Mouse (Mus musculus) c-Kit-negative CD71-positive TER-119-positive erythroid progenitor cells, embryonic 14.5 days (primary cell): Measurements from ENCODE around the gene Gpc2.
A peak's percentile ranks its signal among the peaks of the same experiment; 100 is the strongest.

Source experiments
- DNase-seq: peaks from one replicate; pipeline ENCODE4 v3.0.0-alpha.2; 2013; ENCODE audit warnings: low read depth, low spot score

Gpc2 gene

DNA sequence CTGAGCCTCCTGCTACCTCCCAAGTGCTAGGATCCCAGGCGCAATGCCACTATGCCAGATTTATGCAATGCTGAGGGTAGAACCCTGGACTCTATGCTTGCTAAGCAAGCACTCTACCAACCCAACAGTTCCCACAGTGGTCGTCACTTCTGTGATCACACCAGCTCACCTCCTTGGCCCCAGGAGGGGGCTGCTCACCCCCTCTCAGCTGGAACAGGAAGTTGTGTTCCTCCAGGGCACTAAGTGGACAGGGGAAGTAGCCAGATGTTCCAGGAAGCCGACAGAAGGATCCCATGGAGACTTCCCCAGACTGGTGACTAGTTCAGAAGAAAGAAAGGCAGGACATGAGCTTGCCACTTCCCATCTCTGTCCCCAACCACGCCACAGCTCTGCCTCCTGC, 17.8 kb downstream of the Gpc2 start:
- DNase-seq, result no peak

DNA sequence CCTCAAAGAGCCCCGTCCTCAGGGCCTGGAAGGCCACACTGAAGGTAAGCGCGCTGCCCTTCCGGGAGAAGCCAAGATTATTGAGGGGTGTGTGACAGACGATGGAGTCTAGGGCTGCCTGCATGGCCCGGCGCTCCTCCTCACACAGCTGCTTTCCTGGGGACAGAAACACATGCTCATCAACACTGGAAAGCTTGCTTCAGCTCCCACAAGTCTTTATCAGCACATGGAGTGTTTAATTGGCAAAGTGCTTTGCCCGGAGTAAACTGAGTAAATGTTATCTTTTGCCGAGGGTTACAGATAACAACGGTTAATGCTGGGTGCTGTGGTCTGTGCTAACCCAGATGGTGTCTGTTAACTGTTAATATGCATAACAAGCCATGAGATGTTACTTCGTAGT, 19.0 kb downstream of the Gpc2 start:
- no peak for DNase-seq

DNA sequence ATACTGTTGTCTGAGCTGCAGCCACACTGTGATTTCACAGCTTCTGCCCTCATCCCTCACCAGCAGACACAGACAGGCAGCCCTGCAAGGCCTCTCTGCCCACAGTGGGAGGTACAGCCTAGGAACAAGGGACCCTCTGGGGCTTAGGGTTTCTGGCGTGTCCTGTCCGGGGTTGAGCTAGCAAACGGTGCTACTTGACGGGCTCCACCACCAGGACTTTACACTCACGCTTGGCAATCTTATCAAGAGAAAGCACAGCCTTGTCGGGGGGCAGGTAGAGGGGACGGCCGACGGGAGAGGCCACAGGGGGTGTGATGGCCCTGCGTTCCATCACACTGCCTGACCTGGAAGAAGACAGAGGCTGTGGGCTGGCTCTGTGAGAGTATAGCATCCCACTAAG, 19.8 kb downstream of the Gpc2 start:
- no peak for DNase-seq

DNA sequence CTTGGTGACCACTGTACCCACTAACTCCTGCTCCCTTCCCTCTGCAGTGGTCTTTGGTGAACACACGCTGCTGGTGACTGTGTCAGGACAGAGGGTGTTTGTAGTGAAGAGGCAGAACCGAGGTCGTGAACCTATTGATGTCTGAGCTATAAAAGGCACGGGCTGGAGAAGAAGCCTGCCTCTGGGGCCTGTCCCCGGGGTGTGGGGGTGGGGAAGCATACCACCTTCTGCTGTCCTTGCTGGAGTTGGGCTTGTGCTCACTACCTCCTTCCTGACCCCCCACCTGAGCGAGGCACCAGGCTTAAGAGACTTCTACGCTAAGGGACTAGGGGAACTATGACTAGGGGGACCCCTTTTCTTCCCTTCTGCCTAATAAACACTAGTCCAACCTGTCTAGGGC, 20.8 kb downstream of the Gpc2 start:
- no peak for DNase-seq

DNA sequence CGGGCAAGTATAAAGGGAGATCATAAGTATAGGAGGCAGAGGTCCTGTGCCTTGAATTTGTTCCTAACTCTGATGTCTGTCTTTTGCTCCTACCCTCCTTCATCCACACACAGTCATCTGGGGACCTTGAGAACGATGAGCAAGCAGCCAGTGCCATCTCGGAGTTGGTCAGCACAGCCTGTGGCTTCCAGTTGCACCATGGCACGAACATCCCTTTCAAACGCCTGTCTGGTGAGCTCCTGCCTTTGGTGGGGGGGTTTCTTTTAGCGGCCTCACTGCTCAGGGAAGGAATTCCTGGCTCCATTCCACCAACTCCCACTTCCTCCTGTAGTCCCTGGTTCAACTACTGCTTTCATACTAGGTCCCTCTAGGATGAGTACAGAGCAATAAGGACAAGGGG, 21.3 kb downstream of the Gpc2 start:
- no peak for DNase-seq

DNA sequence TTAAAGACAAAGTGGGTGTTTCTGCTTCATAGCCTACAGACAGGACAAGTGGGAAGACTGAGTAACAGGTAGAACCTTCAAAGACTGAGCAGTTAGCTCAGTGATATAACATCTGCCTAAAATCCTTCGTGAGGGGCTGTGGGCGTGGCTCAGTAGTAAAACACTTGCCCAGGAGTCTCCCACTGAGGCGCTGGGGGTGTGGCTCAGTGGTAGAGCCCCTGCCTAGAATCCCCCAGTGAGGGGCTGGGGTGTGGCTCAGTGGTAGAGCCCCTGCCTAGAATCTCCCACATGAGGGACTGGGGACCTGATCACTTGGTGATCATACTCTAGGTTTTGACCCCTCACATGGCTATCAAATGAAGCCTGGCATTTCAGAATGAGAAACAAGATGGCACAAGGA, 21.7 kb downstream of the Gpc2 start:
- DNase-seq, result no peak

DNA sequence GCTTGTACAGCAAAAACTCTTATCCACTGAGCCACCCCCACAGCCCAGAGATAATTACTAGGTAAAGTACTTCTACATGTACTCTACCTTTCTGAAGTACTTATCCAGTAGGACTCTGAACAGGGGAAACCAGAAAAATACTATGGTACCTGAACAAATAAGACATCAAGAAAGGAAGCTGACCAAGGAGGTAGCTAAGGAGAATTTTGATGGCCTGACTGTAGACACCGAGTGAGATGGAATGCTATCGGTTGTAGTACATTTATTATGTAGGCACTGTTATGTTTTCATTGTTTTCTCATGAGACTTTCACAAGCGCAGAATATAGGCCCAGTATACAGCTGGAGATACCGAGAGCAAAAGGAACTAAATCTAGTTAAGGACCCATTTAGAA, 22.2 kb downstream of the Gpc2 start:
- DNase-seq, result no peak

DNA sequence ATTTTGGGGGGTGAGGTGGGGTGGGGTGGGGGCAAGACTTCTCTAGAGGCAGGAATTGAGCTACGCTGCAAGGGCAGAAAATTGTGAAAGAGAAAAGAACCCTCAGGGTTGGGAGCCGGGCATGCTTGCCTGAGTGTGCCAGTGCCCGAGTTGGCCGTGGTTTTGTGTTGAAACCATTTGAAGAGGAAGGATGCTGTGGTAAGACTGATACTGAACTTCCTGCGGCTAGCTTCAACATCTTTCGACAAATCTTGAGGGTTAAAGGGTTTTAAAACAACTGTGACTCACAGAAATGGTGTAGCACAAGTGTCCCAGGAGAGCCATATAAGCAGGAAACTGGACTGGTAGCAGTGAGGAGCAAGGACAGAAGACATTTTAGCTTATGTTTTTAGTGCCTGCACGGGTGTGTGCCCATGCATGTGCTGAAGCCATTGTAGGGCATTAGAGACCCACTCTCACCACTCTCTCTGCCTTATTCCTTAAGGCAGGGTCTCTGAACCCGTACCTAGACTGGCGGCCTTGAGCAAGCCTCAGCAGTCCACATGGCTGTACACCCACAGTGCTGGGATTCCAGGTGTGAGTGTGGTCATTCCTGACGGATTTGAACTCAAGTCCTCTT, 22.7 kb downstream of the Gpc2 start:
- DNase-seq, result no peak

DNA sequence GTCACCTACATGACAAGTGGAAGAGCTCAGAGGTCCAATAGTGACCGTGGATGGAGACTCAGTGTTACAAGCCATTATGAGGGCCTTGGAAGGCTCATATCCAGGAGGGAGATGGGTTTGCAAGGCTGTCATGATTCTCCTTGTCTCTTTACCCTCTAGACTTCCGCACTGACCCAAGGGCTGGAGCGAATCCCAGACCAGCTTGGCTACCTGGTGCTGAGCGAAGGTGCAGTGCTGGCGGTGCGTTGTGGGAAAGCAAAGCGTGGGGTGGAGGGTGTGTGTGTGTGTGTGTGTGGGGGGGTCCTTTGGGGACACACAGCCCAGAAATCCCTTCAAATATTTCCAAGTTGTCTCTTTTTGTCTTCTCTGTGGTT, 23.7 kb downstream of the Gpc2 start:
- DNase-seq, result no peak

DNA sequence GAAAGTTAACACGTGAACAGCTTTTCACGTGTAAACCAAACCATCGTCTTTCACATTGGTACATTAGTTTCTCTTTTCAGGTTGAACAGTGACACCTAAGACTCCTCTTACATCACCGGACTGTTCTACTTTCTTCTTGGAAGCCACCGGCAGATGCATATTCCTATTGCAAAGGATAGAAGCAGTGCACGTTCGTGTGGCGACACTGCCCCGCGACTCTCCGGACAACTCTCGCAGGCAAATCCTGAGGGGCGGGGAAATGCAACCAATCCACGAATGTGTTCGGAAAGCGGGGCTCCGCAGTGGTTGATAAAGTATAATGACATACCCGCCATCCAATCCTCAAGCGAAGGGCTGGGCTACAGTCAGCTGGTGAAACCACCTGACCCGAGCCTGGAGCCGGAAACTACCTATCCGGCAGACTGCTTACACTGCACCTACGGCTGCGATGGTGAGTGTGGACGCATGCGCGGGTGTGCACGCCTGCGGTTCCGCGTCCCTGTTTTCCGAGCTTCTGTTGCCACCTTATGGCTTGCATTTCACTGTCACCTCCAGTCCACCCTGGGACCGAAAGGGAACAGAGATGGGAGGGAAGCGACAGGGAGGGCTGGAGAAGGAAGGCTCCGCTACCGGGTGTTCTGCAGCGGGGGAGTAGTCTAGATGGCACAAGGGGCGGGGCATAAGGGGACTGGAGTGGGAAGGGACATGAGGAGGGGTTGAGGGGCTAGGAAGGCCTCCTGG, 24.3 kb downstream of the Gpc2 start, which contains the start of gene Lamtor4:
TSS of gene Lamtor4 (plus strand) at position 130 of the 741 bp plus-strand sequence.
- peak; percentile 85 for DNase-seq

DNA sequence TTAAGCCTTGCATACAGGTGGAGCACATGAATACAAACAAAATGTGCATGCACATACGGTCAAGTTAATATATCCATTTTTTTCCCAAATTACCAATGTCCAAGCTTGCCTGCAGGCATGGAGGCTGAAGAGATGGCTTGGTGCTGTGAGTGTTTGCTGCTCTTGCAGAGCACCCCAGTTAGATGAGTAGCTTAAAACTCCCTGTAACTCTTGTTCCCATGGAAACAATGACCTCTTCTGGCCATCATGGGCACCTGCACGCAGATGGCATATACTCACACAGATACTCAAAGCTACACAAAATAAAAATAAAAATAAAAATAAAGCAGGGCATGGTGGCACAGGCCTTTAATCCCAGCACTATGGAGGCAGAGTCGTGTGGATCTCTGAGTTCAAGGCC, 26.7 kb downstream of the Gpc2 start:
- DNase-seq, result no peak

DNA sequence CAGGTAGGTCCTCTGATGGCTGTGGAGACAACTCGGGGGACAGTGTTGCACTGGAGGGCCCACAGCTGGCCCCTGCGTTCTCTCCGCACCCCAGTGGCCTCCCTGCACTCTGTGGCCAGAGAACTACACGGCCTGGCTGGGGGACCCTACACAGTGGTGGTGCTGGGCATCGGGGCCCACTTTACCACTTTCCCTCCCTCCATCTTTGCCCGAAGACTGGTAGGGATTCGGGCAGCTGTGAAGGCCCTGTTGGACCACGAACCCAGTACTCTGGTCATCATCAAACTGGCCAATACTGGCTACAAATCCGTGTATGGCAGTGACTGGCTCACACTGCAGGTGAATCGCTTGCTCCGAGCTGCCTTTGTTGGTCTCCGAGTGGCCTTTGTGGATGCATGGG, 28.7 kb downstream of the Gpc2 start:
- no peak for DNase-seq

DNA sequence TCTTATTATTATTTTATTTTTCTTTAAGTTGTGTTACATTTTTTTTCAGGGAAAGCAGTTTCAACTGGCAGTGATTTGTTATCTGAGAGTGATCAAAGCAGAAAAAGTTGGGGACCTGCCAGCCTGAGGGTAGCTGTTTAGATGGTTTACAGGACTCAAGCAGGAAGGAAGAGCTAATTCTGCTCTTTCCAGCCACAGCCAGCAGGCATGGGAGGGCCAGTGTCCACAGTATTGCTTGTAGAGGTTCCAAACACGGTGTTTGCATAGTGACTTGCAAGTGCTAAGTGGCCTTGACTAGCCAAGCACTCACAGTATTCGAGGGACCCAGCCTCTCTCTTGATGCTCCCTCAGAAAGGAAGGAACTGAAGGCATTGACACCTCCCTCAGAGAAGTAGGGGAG, 38.3 kb downstream of the Gpc2 start:
- no peak for DNase-seq

DNA sequence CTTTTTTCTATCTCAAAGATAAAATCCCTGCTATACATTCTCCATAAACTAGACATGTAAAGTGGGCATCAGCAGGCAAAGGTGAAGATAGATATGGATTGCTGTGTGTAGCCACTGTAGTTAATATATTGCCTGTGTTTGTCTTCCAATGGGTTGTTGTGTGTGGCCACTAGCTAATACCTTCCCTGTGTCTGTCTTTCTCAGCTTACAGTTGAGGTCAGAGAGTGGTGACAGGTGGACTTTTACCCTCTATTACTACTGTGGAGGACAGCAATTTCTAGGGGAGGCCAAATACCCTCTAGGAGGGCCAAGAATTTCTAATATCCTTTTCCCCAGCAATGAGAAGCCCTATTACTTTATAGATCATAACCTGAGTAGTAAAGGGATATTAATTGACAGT, 45.6 kb downstream of the Gpc2 start:
- DNase-seq, result no peak

DNA sequence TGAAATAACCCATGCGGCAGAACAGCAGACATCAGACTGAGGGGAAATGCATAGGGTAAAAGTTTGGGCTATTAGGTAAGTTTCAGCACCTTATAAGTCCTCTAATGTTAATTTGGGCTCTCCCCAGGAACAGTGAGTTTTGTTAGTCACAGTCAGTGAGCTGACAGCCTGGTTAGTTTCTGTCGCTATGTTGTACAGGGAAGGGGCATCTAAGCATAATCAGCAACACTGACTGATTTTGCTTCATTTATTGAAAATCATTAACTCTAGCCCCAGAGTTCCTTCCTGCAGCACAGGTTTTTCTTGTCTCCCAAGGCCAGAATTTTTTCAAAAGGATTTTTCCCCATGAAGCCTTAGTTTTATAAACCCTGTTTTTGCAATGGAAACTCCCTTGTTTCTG, 46.0 kb downstream of the Gpc2 start:
- no peak for DNase-seq

DNA sequence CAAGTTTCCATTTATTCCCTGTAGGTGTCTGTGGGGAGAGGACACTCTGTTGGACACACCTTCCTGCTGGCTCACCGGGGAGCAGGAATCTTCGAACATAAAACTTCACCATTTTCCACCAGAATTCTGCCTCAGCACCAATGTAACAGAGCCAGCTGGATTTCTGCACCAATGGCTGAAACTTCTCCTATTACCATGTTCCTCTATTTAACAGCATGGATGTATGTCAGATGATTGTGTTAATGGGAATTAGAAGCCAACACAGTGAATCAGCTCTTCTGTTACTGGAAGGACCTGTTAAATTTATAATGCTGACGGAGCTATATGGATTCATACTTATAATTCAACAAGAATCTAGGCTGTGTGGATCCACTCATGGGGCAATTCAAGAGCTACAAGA, 50.3 kb downstream of the Gpc2 start:
- no peak for DNase-seq

DNA sequence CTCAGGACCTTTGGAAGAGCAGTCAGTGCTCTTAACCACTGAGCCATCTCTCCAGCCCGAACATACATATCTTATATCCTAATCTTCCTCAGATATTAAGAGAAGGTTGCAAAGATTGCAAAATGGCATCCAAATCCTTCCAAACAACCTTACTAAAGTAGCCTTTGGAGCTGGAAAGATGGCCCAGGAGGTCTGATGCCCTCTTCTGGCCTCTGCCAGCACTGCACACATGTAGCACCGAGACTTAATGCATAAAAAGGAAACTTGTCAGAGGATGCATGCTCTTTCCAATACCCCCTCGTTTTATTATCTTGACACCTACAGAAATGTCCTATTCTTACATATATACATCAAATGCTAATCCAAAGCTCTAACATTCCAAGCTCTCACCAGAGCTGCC, 51.8 kb downstream of the Gpc2 start:
- no peak for DNase-seq

DNA sequence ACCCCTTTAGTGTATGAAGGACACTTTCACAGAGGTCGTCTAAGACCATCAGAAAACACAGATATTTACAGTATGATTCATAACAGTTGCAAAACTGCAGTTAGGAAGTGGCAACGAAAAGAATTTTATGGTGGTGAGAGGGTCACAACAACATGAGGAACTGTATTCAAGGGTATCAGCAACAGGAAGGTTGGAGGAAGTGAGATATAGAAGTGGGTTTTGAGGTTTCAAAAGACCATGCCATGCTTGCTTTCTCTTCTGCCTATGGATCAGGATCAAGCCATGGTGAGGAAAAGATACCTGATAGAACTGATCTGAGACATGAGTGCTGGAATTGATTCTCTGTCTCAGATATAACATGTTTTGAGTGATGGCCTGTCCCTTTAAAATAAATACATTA, 52.4 kb downstream of the Gpc2 start:
- DNase-seq, result no peak

DNA sequence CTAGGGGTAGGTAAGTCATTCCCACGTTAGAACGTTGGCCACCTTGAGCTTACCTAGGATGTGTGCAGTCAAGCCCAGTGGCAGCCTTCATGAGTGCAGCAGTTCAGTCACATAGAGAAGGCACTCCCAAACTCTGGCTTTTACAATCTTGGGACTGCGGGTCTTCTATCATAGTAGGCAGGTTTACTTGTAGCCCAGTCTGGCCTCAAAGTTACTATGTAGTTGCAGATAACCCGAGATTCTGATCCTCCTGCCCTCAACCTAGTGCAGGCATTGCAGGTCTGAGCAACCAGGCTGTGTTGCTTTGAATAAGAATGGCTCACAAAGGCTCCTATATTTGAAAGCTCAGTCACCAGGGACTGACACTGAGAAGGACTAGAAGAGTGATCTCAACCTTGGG, 53.3 kb downstream of the Gpc2 start:
- DNase-seq, result no peak

DNA sequence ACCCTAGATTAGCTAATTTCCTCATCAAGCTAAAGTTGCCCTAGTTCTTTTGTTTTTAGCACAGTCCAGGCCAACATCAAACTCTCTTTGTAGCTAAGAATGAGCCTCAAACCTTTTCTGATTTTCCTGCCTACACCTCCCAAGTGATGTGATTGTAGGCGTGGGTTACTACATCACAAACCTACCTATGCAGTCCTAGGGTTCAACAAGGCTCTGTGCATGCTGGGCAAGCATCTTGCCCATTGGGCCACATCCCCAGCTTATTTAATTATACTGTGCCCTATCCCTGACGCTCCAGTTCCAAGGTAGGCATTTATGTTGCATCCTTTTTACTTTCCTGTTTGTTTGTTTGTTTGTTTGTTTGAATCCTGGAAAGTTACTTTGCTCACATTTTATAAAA, 54.1 kb downstream of the Gpc2 start, which contains the start of gene Nxpe5:
TSS of gene Nxpe5 (plus strand) at position 199 of the 400 bp plus-strand sequence.
- no peak for DNase-seq
